Mouse (Mus musculus) heart, embryonic 14.5 days (tissue): ENCODE results near the gene Gm49368. TPM values are rescaled to one million over a fixed set of nuclear protein-coding genes. Genes with fewer than 3 reads are reported as not detected.

ENCODE experiments used
- ATAC-seq: fragments of 200-750 bp; cut with Nextera tagmentation; 2 replicates; pipeline ENCODE4 v1.8.0; 2017; ENCODE audit warnings: low read depth, moderate TSS enrichment; ENCODE audit not compliant: insufficient number of reproducible peaks, insufficient read depth, low FRiP score
- H3K27ac ChIP-seq, 2 experiments: fragments of 200-500 bp in 1 of 2; fragments of 300-500 bp in 1 of 2; sonication (generic) in 1 of 2; replicated peaks in 1 of 2; 2 replicates each; pipeline ENCODE4 v1.5.1; 2012 to 2014; ENCODE audit warnings: low read depth in 2 of 2, low read length in 2 of 2, control low read depth in 1 of 2, mild to moderate bottlenecking in 1 of 2, mixed read lengths in 1 of 2; ENCODE audit not compliant: control insufficient read depth in 1 of 2, insufficient read depth in 1 of 2
- H3K27me3 ChIP-seq: fragments of 300-500 bp; sonication (generic); 2 replicates; pipeline ENCODE4 v1.6.1; 2014; ENCODE audit warnings: mild to moderate bottlenecking, low read length, control low read depth; ENCODE audit not compliant: control insufficient read depth, insufficient read depth
- H3K36me3 ChIP-seq: fragments of 300-500 bp; sonication (generic); 2 replicates; pipeline ENCODE4 v1.6.1; 2014; ENCODE audit warnings: mild to moderate bottlenecking, control low read depth, low read length, mixed read lengths; ENCODE audit not compliant: control insufficient read depth, insufficient read depth
- H3K4me1 ChIP-seq, 2 experiments: fragments of 200-500 bp in 1 of 2; fragments of 300-500 bp in 1 of 2; sonication (generic) in 1 of 2; 2 replicates each; pipeline ENCODE4 v1.6.1; 2012 to 2014; ENCODE audit warnings: low read length in 2 of 2, control low read depth in 1 of 2, mixed read lengths in 1 of 2; ENCODE audit not compliant: control insufficient read depth in 2 of 2, insufficient read depth in 2 of 2
- H3K4me2 ChIP-seq: fragments of 300-500 bp; sonication (generic); 2 replicates; pipeline ENCODE4 v1.6.1; 2014; ENCODE audit warnings: mild to moderate bottlenecking, low read length
- H3K4me3 ChIP-seq, 2 experiments: fragments of 200-500 bp in 1 of 2; fragments of 300-500 bp in 1 of 2; sonication (generic) in 1 of 2; 2 replicates each; pipeline ENCODE4 v1.5.1; 2012 to 2014; ENCODE audit warnings: low read length in 2 of 2, mild to moderate bottlenecking in 2 of 2, control low read depth in 1 of 2, low read depth in 1 of 2, moderate library complexity in 1 of 2; ENCODE audit not compliant: control insufficient read depth in 1 of 2, insufficient read depth in 1 of 2
- H3K9ac ChIP-seq: fragments of 300-500 bp; sonication (generic); 2 replicates; pipeline ENCODE4 v1.6.1; 2014; ENCODE audit warnings: mild to moderate bottlenecking, low read length
- H3K9me3 ChIP-seq: fragments of 300-500 bp; sonication (generic); 2 replicates; pipeline ENCODE4 v1.6.1; 2016; ENCODE audit warnings: low read length, control low read depth; ENCODE audit not compliant: control insufficient read depth
- WGBS: fragments of 180-500 bp; shearing (Covaris S2); extraction: QIAGEN DNeasy Blood & Tissue Kit; methylation state at CpG from one replicate; pipeline ENCODE4 v1.1.7; 2014; 5-methylcytosine and 5-hydroxymethylcytosine counted together
- polyA plus RNA-seq: library from polyadenylated mRNA; unstranded; fragments of >200 nt; fragmentation: Nextera tagmentation; extraction: Ambion mirVana; gene quantifications from 2 replicates; pipeline ENCODE4 v1.2.1, GENCODE M21; 2014

Gene Gm49368
- polyA plus RNA-seq, 1 experiment from 2014 or later: not detected

DNA sequence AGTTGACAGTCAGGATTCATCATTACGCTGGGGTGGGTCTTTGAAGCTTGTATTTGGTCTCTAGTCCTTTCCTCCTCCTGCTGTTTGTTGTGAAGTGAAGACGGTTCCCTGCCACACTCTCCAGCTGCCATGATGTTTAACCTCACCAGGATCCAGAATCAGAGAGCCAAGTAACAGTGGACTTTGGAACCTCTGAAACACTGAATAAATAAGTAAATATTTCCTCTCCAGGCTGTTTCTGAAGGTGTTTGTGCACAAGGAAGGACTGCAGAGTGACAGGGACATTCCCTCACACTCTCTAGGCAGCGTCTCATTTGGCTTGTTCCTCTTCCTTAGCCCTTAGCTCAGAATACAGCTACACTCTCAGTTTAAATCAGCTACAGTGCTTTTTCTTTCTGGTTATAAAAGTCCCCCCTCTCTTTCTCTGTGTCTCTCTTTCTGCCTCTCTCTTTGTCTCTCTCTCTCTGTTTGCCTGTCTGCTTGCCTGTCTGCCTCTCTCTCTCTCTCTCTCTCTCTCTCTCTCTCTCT, 5.5 kb upstream of the Gm49368 start:
- no peaks in the 10 kb centered on the region for H3K9me3 ChIP-seq
- no peak overlapping the region for H3K4me2 ChIP-seq
- H3K4me3 ChIP-seq: no peak overlapping the region
- no peaks in the 10 kb centered on the region for H3K4me1 ChIP-seq
- ATAC-seq: no peak
- H3K27me3 ChIP-seq: no peaks in the 10 kb centered on the region
- WGBS: 48% methylated on average over 3 of the region's 3 CpGs
- no peak overlapping the region for H3K27ac ChIP-seq
- no peak overlapping the region for H3K9ac ChIP-seq
- H3K36me3 ChIP-seq: no peaks in the 10 kb centered on the region

DNA sequence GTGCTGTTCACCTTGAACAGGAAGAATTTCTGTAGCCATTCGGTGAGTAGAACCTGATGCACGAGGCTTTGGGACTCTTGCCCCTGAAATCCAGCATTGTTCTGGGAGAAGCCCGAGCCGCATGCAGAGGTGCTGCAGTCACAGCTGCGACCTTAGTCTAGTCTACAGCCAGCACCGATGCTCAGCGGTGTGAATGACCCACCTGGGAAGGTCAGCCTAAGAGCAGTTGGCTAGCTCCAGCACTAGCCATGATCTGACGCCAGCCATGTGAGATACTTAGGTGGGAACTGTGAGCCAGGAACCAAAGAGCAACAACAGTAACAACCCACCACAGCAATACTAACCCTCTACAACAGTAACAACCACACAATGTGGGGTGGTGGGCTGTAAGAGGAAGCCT, 4.6 kb upstream of the Gm49368 start:
- Histone ChIP-seq H3K27me3 (no peaks in the 10 kb centered on the region), H3K36me3 (no peaks in the 10 kb centered on the region), H3K4me2 (no peak overlapping the region), H3K4me1 (no peaks in the 10 kb centered on the region), H3K9me3 (no peaks in the 10 kb centered on the region), H3K9ac (no peak overlapping the region), H3K27ac (no peak overlapping the region), H3K4me3 (no peak overlapping the region)
- ATAC-seq: no peak
- WGBS: 70% methylated on average over 8 of the region's 8 CpGs

DNA sequence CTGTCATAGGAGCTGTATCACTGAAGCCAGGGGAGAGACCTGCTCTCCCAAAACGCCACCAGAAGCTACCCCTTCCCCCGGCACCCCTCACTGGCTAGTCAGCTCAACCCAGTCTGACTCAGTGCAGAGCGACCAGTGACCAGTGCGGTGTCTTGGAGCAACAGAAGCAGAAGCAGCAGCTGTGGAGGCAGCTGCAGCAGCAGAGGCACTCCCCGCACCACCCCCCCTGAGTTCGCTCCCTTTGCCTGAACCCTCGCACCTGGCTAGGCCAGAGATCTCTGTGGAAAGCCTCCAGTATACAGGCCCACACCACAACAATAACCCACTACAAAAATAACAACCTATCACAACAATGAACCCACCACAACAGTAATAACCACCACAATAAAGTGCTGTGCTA, 3.9 kb upstream of the Gm49368 start:
- Histone ChIP-seq H3K4me2 (no peak overlapping the region), H3K36me3 (no peaks in the 10 kb centered on the region), H3K27me3 (no peaks in the 10 kb centered on the region), H3K9ac (no peak overlapping the region), H3K4me3 (no peak overlapping the region), H3K9me3 (no peaks in the 10 kb centered on the region), H3K4me1 (no peaks in the 10 kb centered on the region), H3K27ac (no peak overlapping the region)
- 72% methylated on average over 7 of the region's 7 CpGs for WGBS
- ATAC-seq: no peak

DNA sequence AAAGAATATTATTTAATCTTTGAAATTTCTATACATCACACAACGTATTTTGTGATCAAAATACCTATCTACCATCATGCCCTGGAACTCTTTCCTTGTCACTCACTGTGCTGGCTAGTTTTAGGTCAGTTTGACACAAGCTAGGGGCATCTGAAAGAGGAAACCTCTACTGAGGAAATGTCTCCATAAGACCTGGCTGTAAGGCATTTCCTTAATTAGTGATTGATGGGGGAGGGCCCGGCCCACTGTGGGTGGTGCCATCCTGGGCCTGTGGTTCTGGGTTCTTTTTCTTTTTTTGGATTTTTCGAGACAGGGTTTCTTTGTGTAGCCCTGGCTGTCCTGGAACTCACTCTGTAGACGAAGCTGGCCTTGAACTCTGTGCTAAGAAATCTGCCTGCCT, 3.4 kb upstream of the Gm49368 start:
- H3K9me3 ChIP-seq: no peaks in the 10 kb centered on the region
- no peak overlapping the region for H3K4me2 ChIP-seq
- no peaks in the 10 kb centered on the region for H3K4me1 ChIP-seq
- H3K27ac ChIP-seq: no peak overlapping the region
- H3K9ac ChIP-seq: no peak overlapping the region
- ATAC-seq: no peak
- 68% methylated on average over 4 of the region's 4 CpGs for WGBS
- no peaks in the 10 kb centered on the region for H3K27me3 ChIP-seq
- no peaks in the 10 kb centered on the region for H3K36me3 ChIP-seq
- no peak overlapping the region for H3K4me3 ChIP-seq

DNA sequence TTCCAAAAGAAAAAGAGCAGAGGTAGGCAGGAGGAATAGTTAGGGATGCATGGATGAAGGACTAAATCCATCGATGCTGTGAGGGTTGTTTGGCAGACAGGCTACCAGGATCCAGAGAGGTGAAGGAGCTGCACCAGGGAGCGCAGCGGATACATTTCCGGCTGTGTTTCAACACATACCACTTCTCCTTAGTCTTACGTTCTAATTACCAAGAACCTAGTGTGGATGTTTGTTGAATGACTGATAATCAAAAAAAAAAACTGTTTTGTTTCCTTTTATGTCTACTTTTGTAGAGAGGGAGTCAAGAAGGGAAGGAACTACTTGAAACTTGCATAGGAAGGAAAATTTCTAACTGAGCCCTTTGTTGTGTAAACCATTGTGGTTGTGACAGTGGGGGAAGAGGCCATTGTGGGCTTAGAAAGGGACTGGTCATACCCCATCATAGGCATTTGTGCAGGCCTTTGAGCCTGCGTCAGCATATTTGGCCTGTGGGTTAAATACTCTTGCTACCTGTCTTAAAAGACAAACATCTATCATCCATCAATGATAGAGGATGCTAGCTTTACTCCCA, 813 bp downstream of the Gm49368 start:
- H3K4me3 ChIP-seq: no peak overlapping the region
- no peak overlapping the region for H3K9ac ChIP-seq
- no peak overlapping the region for H3K4me2 ChIP-seq
- WGBS: 84% methylated on average over 6 of the region's 6 CpGs
- H3K27ac ChIP-seq: no peak overlapping the region
- no peaks in the 10 kb centered on the region for H3K27me3 ChIP-seq
- ATAC-seq: no peak
- no peaks in the 10 kb centered on the region for H3K9me3 ChIP-seq
- no peaks in the 10 kb centered on the region for H3K4me1 ChIP-seq
- H3K36me3 ChIP-seq: no peaks in the 10 kb centered on the region

DNA sequence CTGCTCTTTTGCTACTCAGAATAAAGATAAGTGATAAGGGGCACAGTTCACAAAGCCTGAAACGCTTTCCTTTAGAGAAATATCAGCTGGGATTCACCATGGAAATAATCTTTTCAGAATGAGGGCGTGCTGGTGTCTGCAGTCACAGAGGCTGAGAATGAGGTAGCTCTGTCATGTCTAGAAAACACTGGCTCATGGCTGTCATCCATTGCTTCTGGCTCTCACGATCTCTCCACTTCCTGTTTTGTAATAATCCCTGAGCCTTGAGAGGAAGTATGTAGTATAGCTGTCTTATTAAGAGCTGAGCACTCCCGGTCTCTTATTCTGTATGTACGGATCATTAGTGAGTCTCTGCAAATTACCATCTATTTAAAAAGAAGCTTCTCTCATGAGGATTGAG, 3.1 kb downstream of the Gm49368 start:
- H3K4me2 ChIP-seq: no peak overlapping the region
- H3K4me3 ChIP-seq: no peak overlapping the region
- ATAC-seq: no peak
- H3K9ac ChIP-seq: no peak overlapping the region
- WGBS: 65% methylated on average over 5 of the region's 5 CpGs
- no peaks in the 10 kb centered on the region for H3K4me1 ChIP-seq
- no peaks in the 10 kb centered on the region for H3K27me3 ChIP-seq
- H3K9me3 ChIP-seq: no peaks in the 10 kb centered on the region
- H3K27ac ChIP-seq: no peak overlapping the region
- H3K36me3 ChIP-seq: no peaks in the 10 kb centered on the region

- no peaks in the 10 kb centered on the region for H3K4me1 ChIP-seq
- no peak overlapping the region for H3K4me2 ChIP-seq
- H3K27me3 ChIP-seq: no peaks in the 10 kb centered on the region
- H3K9ac ChIP-seq: no peak overlapping the region
- no peak overlapping the region for H3K4me3 ChIP-seq
- no peak for ATAC-seq
- WGBS: 55% methylated on average over 3 of the region's 3 CpGs
- H3K36me3 ChIP-seq: no peaks in the 10 kb centered on the region
- H3K9me3 ChIP-seq: no peaks in the 10 kb centered on the region
- H3K27ac ChIP-seq: no peak overlapping the region
These were observed 5.4 kb downstream of the Gm49368 start for GRCm38 (mm10) chr7:128067847-128068246.

DNA sequence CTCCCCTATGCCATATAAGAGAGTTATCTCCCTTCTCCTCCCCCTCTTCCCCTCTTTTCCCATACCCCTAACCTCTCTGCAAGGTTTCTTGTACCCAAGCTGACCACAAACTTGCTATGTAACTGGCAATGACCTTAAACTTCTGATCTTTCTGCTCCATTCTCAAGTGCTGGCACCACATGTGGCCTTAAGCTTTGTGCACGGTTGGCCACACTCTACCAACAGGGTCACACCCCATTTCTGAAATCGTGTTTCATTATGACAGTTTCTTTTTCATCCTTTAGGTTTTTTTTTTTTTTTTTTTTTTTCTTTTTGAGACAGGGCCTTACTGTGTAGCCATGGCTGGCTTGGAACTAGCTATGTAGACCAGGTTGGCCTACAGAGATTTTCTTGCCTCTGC, 7.4 kb downstream of the Gm49368 start:
- ATAC-seq: no peak
- Histone ChIP-seq H3K4me1 (no peaks in the 10 kb centered on the region), H3K4me2 (no peak overlapping the region), H3K9me3 (no peaks in the 10 kb centered on the region), H3K4me3 (no peak overlapping the region), H3K9ac (no peak overlapping the region), H3K27ac (no peak overlapping the region), H3K27me3 (no peaks in the 10 kb centered on the region), H3K36me3 (no peaks in the 10 kb centered on the region)
- 81% methylated on average over 2 of the region's 2 CpGs for WGBS
